Mouse (Mus musculus) embryonic fibroblast, embryonic 13.5 days (primary cell): Measurements from ENCODE around the gene Ric3.

Experiments used
- CTCF ChIP-seq: IDR thresholded peaks from 2 replicates; pipeline ENCODE4 v1.5.1; 2011; ENCODE audit warnings: mild to moderate bottlenecking, control low read depth, low read length, moderate library complexity, borderline replicate concordance; ENCODE audit not compliant: insufficient read depth
- POLR2A ChIP-seq: IDR thresholded peaks from 2 replicates; pipeline ENCODE4 v1.6.1; 2011; ENCODE audit warnings: low read depth, mild to moderate bottlenecking, control low read depth, low read length, moderate library complexity

DNA sequence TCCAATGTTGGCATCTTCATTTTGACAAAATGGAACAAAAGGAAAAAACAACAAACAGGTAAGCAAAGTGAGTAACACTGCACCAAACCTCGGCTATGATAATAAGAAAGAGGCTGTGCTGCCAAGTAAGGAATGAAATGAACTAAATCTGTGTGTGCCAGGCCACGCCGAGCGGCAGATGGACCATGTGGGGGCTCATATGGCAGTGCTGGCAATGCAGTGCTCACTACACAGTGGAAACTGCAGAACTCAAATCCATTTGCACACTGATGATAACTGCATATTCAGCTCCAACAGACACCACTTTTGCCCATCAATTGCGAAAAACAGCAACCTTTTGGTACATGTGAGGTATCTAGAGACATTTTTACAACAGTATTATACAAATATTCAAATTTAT, 43.7 kb downstream of the Ric3 start:
- no peak for TF ChIP-seq CTCF
- TF ChIP-seq POLR2A = no peak
